Mouse (Mus musculus) heart, embryonic 13.5 days (tissue): ENCODE measurements at regions not wholly inside any gene's neighbourhood (a gene's known extent, or its start where the extent isn't known, plus 50 kb on each side); places are given as distances from the start of the nearest gene placed in this dataset.
A peak's percentile ranks its signal among the peaks of the same experiment; 100 is the strongest.

Experiments
- ATAC-seq: fragments of 200-750 bp; cut with Nextera tagmentation; 2 replicates; pipeline ENCODE4 v1.8.0; 2017; ENCODE audit warnings: moderate TSS enrichment; ENCODE audit not compliant: insufficient number of reproducible peaks, low FRiP score, low TSS enrichment; ENCODE audit errors: extremely low read depth
- H3K27ac ChIP-seq: fragments of 300-500 bp; sonication (generic); replicated peaks from 2 replicates; pipeline ENCODE4 v1.5.1; 2015; ENCODE audit warnings: moderate library complexity, mild to moderate bottlenecking, inconsistent platforms
- H3K27me3 ChIP-seq: fragments of 300-500 bp; sonication (generic); replicated peaks from 2 replicates; pipeline ENCODE4 v1.6.1; 2015; ENCODE audit warnings: mild to moderate bottlenecking, inconsistent platforms
- H3K36me3 ChIP-seq: fragments of 300-500 bp; sonication (generic); 2 replicates; pipeline ENCODE4 v1.6.1; 2015; ENCODE audit warnings: mild to moderate bottlenecking, inconsistent platforms
- H3K4me1 ChIP-seq: fragments of 300-500 bp; sonication (generic); 2 replicates; pipeline ENCODE4 v1.6.1; 2015; ENCODE audit warnings: inconsistent platforms
- H3K4me2 ChIP-seq: fragments of 300-500 bp; sonication (generic); 2 replicates; pipeline ENCODE4 v1.6.1; 2015; ENCODE audit warnings: inconsistent platforms, mild to moderate bottlenecking, moderate library complexity
- H3K4me3 ChIP-seq: fragments of 300-500 bp; sonication (generic); 2 replicates; pipeline ENCODE4 v1.5.1; 2015; ENCODE audit warnings: moderate library complexity, mild to moderate bottlenecking, inconsistent platforms
- H3K9ac ChIP-seq: fragments of 300-500 bp; sonication (generic); 2 replicates; pipeline ENCODE4 v1.6.1; 2015; ENCODE audit warnings: inconsistent platforms, mild to moderate bottlenecking, moderate library complexity
- H3K9me3 ChIP-seq: fragments of 300-500 bp; sonication (generic); 2 replicates; pipeline ENCODE4 v1.6.1; 2016; ENCODE audit warnings: inconsistent platforms
- WGBS: fragments of 180-500 bp; shearing (Covaris S2); methylation state at CpG from one replicate; pipeline ENCODE4 v1.1.7; 2015; ENCODE audit warnings: mixed read lengths; 5-methylcytosine and 5-hydroxymethylcytosine counted together

GRCm38 (mm10) chr6:55627228-55627627 is 53.8 kb downstream of the Neurod6 start:
- H3K4me2 ChIP-seq: no peak overlapping the region
- no peaks in the 10 kb centered on the region for H3K36me3 ChIP-seq
- no peak overlapping the region for H3K4me3 ChIP-seq
- H3K9me3 ChIP-seq: no peaks in the 10 kb centered on the region
- H3K4me1 ChIP-seq: no peaks in the 10 kb centered on the region
- H3K9ac ChIP-seq: no peak overlapping the region
- WGBS: 43% methylated on average over 5 of the region's 5 CpGs
- ATAC-seq: no peak
- H3K27ac ChIP-seq: no peak overlapping the region
- H3K27me3 ChIP-seq: 0 out of 2 replicates have a peak, but pooled peaks cover 2% of the 10 kb centered on the region

GRCm38 (mm10) chr6:55620366-55620765 is 60.7 kb downstream of the Neurod6 start:
- Histone ChIP-seq H3K27ac (no peak overlapping the region), H3K27me3 (no peaks in the 10 kb centered on the region), H3K9ac (no peak overlapping the region), H3K9me3 (no peaks in the 10 kb centered on the region), H3K4me2 (no peak overlapping the region), H3K4me3 (no peak overlapping the region), H3K4me1 (peaks cover 5% of the 10 kb centered on the region; the same call in 1 of the 2 replicates), H3K36me3 (no peaks in the 10 kb centered on the region)
- 78% methylated on average over 3 of the region's 3 CpGs for WGBS
- no peak for ATAC-seq

GRCm38 (mm10) chr6:55617922-55618481 is 63.1 kb downstream of the Neurod6 start:
- no peak for ATAC-seq
- Histone ChIP-seq H3K4me2 (peak overlapping the region; percentile 54), H3K9ac (no peak overlapping the region), H3K9me3 (no peaks in the 10 kb centered on the region), H3K27ac (no peak overlapping the region; the same call in 1 of the 2 replicates), H3K27me3 (no peaks in the 10 kb centered on the region), H3K4me1 (peaks cover 5% of the 10 kb centered on the region; the same call in 1 of the 2 replicates), H3K36me3 (no peaks in the 10 kb centered on the region), H3K4me3 (peak overlapping the region; percentile 28)
- WGBS: 51% methylated on average over 13 of the region's 13 CpGs

GRCm38 (mm10) chr6:55610395-55610794 is 70.7 kb downstream of the Neurod6 start:
- Histone ChIP-seq H3K9ac (no peak overlapping the region), H3K9me3 (no peaks in the 10 kb centered on the region), H3K27me3 (no peaks in the 10 kb centered on the region), H3K36me3 (no peaks in the 10 kb centered on the region), H3K27ac (no peak overlapping the region), H3K4me1 (no peaks in the 10 kb centered on the region), H3K4me3 (no peak overlapping the region), H3K4me2 (no peak overlapping the region)
- WGBS: 51% methylated on average over 3 of the region's 3 CpGs
- ATAC-seq: no peak

- no peaks in the 10 kb centered on the region for H3K4me1 ChIP-seq
- H3K9me3 ChIP-seq: no peaks in the 10 kb centered on the region
- no peak overlapping the region for H3K4me2 ChIP-seq
- no peaks in the 10 kb centered on the region for H3K27me3 ChIP-seq
- no peak overlapping the region for H3K4me3 ChIP-seq
- H3K27ac ChIP-seq: no peak overlapping the region
- H3K9ac ChIP-seq: no peak overlapping the region
- WGBS: 73% methylated on average over 1 of the region's 1 CpGs
- H3K36me3 ChIP-seq: no peaks in the 10 kb centered on the region
- no peak for ATAC-seq
Observed at GRCm38 (mm10) chr6:55609976-55610375, 71.1 kb downstream of the Neurod6 start.

GRCm38 (mm10) chr6:55609053-55609452 is 72.0 kb downstream of the Neurod6 start:
- Histone ChIP-seq H3K36me3 (no peaks in the 10 kb centered on the region), H3K9me3 (no peaks in the 10 kb centered on the region), H3K4me1 (no peaks in the 10 kb centered on the region), H3K27ac (no peak overlapping the region), H3K4me3 (no peak overlapping the region), H3K4me2 (no peak overlapping the region), H3K9ac (no peak overlapping the region), H3K27me3 (no peaks in the 10 kb centered on the region)
- no peak for ATAC-seq
- WGBS: 57% methylated on average over 1 of the region's 1 CpGs

- Histone ChIP-seq H3K27ac (no peak overlapping the region), H3K36me3 (no peaks in the 10 kb centered on the region), H3K4me2 (no peak overlapping the region), H3K9me3 (no peaks in the 10 kb centered on the region), H3K4me3 (no peak overlapping the region), H3K4me1 (no peaks in the 10 kb centered on the region), H3K9ac (no peak overlapping the region), H3K27me3 (no peaks in the 10 kb centered on the region)
- no peak for ATAC-seq
- 69% methylated on average over 4 of the region's 4 CpGs for WGBS
Observed at GRCm38 (mm10) chr6:55597088-55597487, 84.0 kb downstream of the Neurod6 start.

DNA sequence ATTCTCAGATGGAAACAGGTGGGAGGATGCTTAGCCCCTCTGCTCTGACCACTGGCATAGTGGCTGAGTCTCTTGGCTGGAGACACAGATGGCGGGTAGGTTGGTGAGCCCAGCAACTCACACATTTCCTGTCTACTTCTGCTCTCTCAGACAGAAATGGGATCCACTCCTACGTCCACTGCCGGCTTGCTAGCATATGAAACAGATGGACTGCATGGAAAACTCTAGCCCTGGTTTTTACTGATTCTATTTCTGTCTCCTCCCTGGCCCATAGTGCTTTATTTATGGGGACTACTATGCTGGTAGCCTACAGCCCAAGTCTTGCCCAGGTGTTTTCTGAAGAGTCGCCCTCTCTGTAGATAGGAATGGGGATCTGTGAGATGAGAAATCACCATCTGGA is 88.9 kb downstream of the Neurod6 start:
- ATAC-seq: no peak
- H3K36me3 ChIP-seq: no peaks in the 10 kb centered on the region
- H3K9me3 ChIP-seq: no peaks in the 10 kb centered on the region
- no peak overlapping the region for H3K9ac ChIP-seq
- H3K4me1 ChIP-seq: no peaks in the 10 kb centered on the region
- H3K27me3 ChIP-seq: no peaks in the 10 kb centered on the region
- no peak overlapping the region for H3K4me2 ChIP-seq
- H3K4me3 ChIP-seq: no peak overlapping the region
- no peak overlapping the region for H3K27ac ChIP-seq
- 71% methylated on average over 4 of the region's 4 CpGs for WGBS

- Histone ChIP-seq H3K36me3 (no peaks in the 10 kb centered on the region), H3K27ac (no peak overlapping the region), H3K4me3 (no peak overlapping the region), H3K4me1 (no peaks in the 10 kb centered on the region), H3K4me2 (no peak overlapping the region), H3K9ac (no peak overlapping the region), H3K27me3 (no peaks in the 10 kb centered on the region), H3K9me3 (no peaks in the 10 kb centered on the region)
- ATAC-seq: no peak
- WGBS: 57% methylated on average over 6 of the region's 6 CpGs
Observed at GRCm38 (mm10) chr6:55581106-55581505, 100.0 kb downstream of the Neurod6 start.

- Histone ChIP-seq H3K36me3 (no peaks in the 10 kb centered on the region), H3K4me3 (no peak overlapping the region), H3K4me1 (no peaks in the 10 kb centered on the region), H3K4me2 (no peak overlapping the region), H3K9ac (no peak overlapping the region), H3K27me3 (no peaks in the 10 kb centered on the region), H3K27ac (no peak overlapping the region), H3K9me3 (no peaks in the 10 kb centered on the region)
- WGBS: 39% methylated on average over 5 of the region's 5 CpGs
- ATAC-seq: no peak
Observed at GRCm38 (mm10) chr6:55580036-55580435, 101.0 kb downstream of the Neurod6 start.

GRCm38 (mm10) chr6:55579611-55580010 is 101.5 kb downstream of the Neurod6 start:
- 81% methylated on average over 9 of the region's 9 CpGs for WGBS
- H3K36me3 ChIP-seq: no peaks in the 10 kb centered on the region
- no peak overlapping the region for H3K4me3 ChIP-seq
- H3K9ac ChIP-seq: no peak overlapping the region
- H3K9me3 ChIP-seq: no peaks in the 10 kb centered on the region
- H3K27me3 ChIP-seq: no peaks in the 10 kb centered on the region
- H3K4me2 ChIP-seq: no peak overlapping the region
- ATAC-seq: no peak
- no peaks in the 10 kb centered on the region for H3K4me1 ChIP-seq
- H3K27ac ChIP-seq: no peak overlapping the region

DNA sequence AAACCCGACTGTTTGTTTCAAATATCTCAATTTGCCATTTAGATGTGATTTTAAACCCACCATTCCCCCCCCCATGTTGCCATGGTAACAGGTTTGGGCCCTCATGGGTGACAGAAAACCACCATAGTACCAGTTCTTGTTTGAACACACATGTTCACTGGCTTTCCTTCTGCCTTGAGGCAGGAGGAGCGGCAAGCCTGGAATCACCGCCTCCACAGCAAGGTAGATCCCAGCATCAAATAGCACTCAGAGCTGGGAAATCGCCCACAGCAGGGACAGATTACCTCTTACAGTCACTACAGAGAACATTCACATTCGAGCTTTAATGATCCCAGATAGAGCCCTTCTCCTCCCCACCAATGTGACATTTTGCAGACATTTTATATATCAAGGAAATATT is 102.0 kb downstream of the Neurod6 start:
- Histone ChIP-seq H3K27ac (no peak overlapping the region), H3K9me3 (no peaks in the 10 kb centered on the region), H3K4me2 (no peak overlapping the region), H3K9ac (no peak overlapping the region), H3K4me3 (no peak overlapping the region), H3K27me3 (no peaks in the 10 kb centered on the region), H3K36me3 (no peaks in the 10 kb centered on the region), H3K4me1 (no peaks in the 10 kb centered on the region)
- no peak for ATAC-seq
- 47% methylated on average over 5 of the region's 5 CpGs for WGBS
